Mouse (Mus musculus): ENCODE results near the gene Myh7b. TPM values are rescaled to one million over a fixed set of nuclear protein-coding genes. Genes with fewer than 3 reads are reported as not detected.

Gene Myh7b
- polyA plus RNA-seq, 1 experiment from 2014 or later: 0.52 TPM

DNA sequence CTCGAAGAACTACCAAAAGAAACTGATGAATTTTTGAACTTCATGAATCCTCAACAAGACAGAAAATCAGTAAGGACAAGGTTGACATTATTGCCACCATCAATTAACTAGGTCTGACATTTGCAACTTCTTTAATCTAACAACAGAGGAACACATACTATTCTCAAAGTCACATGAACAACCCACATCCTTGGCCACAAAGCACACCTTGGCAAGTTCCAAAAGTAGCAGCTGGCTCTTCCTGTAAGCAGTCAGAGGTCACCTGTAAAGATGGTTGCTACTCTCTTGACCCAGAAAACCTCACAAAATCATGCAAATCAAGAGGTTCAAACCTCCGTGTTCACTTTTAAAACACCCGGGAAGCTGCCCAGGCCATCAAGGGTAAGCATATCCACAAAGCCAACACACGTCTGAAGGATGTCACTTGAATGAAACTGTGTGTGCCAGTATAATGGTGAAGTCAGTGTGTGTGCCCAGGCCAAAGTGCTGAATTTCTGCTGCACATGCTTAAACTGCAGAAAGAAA is 68.6 kb downstream of the Myh7b start:
- ATAC-seq (ENCODE audit: low FRiP score): no peak
- no peaks in the 10 kb centered on the region for H3K36me3 ChIP-seq (ENCODE audit: control insufficient read depth, insufficient read depth, low read length)
- no peak overlapping the region for H3K4me3 ChIP-seq (ENCODE audit: low read depth, low read length)
- H3K9ac ChIP-seq (ENCODE audit: low read depth, low read length): no peak overlapping the region
- H3K4me1 ChIP-seq (replicated peaks; ENCODE audit: control insufficient read depth, insufficient read depth, low read length): no peaks in the 10 kb centered on the region
- H3K9me3 ChIP-seq (ENCODE audit: control insufficient read depth, low read length): no peaks in the 10 kb centered on the region
- 89% methylated on average over 4 of the region's 4 CpGs for WGBS
- DNase-seq (ENCODE audit: low spot score): no peak
- no peak overlapping the region for H3K27ac ChIP-seq (ENCODE audit: low read depth, low read length)
- H3K4me2 ChIP-seq (replicated peaks; ENCODE audit: low read depth, low read length): no peak overlapping the region
- no peaks in the 10 kb centered on the region for H3K27me3 ChIP-seq (ENCODE audit: control insufficient read depth, insufficient read depth, low read length)

DNA sequence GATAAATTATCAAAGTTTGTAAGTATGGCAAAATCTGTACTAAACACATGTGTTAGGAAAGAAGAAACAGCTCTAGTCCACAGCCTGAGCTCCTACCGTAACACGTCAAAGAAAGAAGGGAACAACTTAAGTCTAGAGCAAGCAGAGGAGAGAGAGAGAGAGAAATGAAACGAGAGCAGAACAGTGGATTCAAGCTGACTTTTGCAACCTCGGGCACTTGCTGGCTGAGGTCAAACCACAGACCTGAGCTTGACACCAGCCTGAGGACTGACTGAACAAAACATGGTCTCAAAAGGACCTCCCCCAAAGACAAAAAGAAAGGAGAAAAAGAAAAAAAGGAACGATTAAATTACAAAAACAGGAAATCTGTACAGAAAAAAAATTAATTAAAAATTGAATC is 69.6 kb downstream of the Myh7b start:
- WGBS: 74% methylated on average over 5 of the region's 5 CpGs
- H3K4me1 ChIP-seq (replicated peaks; ENCODE audit: control insufficient read depth, insufficient read depth, low read length): no peaks in the 10 kb centered on the region
- H3K4me2 ChIP-seq (replicated peaks; ENCODE audit: low read depth, low read length): no peak overlapping the region
- H3K9ac ChIP-seq (ENCODE audit: low read depth, low read length): no peak overlapping the region
- H3K27ac ChIP-seq (ENCODE audit: low read depth, low read length): no peak overlapping the region
- H3K9me3 ChIP-seq (ENCODE audit: control insufficient read depth, low read length): no peaks in the 10 kb centered on the region
- H3K36me3 ChIP-seq (ENCODE audit: control insufficient read depth, insufficient read depth, low read length): no peaks in the 10 kb centered on the region
- H3K4me3 ChIP-seq (ENCODE audit: low read depth, low read length): no peak overlapping the region
- no peaks in the 10 kb centered on the region for H3K27me3 ChIP-seq (ENCODE audit: control insufficient read depth, insufficient read depth, low read length)
- DNase-seq (ENCODE audit: low spot score) (no peak), ATAC-seq (ENCODE audit: low FRiP score) (no peak)

DNA sequence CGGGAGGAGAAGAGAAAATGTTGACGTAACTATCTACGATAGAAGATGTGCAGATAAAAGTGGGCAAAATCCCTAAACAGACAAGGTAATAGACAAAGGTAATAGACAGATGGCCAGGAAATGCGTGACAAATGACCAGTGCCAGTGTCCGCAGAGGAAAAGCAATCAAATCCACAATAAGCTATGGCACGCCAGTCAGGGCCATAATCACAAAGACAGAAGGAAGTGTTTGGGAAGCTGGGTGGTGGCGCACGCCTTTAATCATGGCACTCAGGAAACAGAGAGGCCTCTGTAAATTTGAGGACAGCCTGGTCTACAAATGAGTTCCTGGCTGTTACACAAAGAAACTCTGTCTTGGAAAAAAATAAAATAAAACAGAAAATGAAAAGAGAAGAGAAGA is 70.2 kb downstream of the Myh7b start:
- no peak for ATAC-seq (ENCODE audit: low FRiP score)

DNA sequence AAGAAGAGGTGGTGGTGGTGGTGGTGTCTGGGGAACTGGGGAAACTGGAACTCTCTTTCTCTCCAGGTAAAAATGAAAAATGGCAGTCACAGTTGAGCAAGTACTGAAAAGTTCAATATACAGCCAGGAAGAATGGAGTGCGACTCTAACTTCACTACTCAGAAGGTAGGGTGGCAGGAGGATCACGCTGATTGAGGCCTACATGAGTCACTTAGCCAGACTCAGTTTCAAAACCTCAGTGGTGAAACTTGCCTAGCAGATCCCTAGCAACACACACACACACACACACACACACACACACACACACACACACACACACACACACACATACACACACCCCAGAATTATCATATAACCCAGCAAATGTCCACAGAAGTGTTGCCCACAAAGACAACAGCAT is 70.9 kb downstream of the Myh7b start:
- Histone ChIP-seq H3K27me3 (ENCODE audit: control insufficient read depth, insufficient read depth, low read length) (no peaks in the 10 kb centered on the region), H3K4me1 (replicated peaks; ENCODE audit: control insufficient read depth, insufficient read depth, low read length) (no peaks in the 10 kb centered on the region), H3K4me3 (ENCODE audit: low read depth, low read length) (no peak overlapping the region), H3K4me2 (replicated peaks; ENCODE audit: low read depth, low read length) (no peak overlapping the region), H3K9ac (ENCODE audit: low read depth, low read length) (no peak overlapping the region), H3K27ac (ENCODE audit: low read depth, low read length) (no peak overlapping the region), H3K36me3 (ENCODE audit: control insufficient read depth, insufficient read depth, low read length) (no peaks in the 10 kb centered on the region), H3K9me3 (ENCODE audit: control insufficient read depth, low read length) (no peaks in the 10 kb centered on the region)
- DNase-seq (ENCODE audit: low spot score) (no peak), ATAC-seq (ENCODE audit: low FRiP score) (no peak)
- WGBS: 87% methylated on average over 2 of the region's 2 CpGs

More for the DNA sequence above, 70.2 kb downstream of the Myh7b start:
- Histone ChIP-seq H3K4me3 (ENCODE audit: low read depth, low read length) (no peak overlapping the region), H3K36me3 (ENCODE audit: control insufficient read depth, insufficient read depth, low read length) (no peaks in the 10 kb centered on the region), H3K27ac (ENCODE audit: low read depth, low read length) (no peak overlapping the region), H3K27me3 (ENCODE audit: control insufficient read depth, insufficient read depth, low read length) (no peaks in the 10 kb centered on the region), H3K9ac (ENCODE audit: low read depth, low read length) (no peak overlapping the region), H3K4me2 (replicated peaks; ENCODE audit: low read depth, low read length) (no peak overlapping the region), H3K9me3 (ENCODE audit: control insufficient read depth, low read length) (no peaks in the 10 kb centered on the region), H3K4me1 (replicated peaks; ENCODE audit: control insufficient read depth, insufficient read depth, low read length) (no peaks in the 10 kb centered on the region)
- DNase-seq (ENCODE audit: low spot score): no peak
- WGBS: 83% methylated on average over 8 of the region's 8 CpGs

- no peaks in the 10 kb centered on the region for H3K4me1 ChIP-seq (replicated peaks; ENCODE audit: control insufficient read depth, insufficient read depth, low read length)
- H3K9me3 ChIP-seq (ENCODE audit: control insufficient read depth, low read length): no peaks in the 10 kb centered on the region
- H3K4me2 ChIP-seq (replicated peaks; ENCODE audit: low read depth, low read length): no peak overlapping the region
- no peak for DNase-seq (ENCODE audit: low spot score)
- no peaks in the 10 kb centered on the region for H3K27me3 ChIP-seq (ENCODE audit: control insufficient read depth, insufficient read depth, low read length)
- H3K4me3 ChIP-seq (ENCODE audit: low read depth, low read length): no peak overlapping the region
- 73% methylated on average over 3 of the region's 3 CpGs for WGBS
- H3K27ac ChIP-seq (ENCODE audit: low read depth, low read length): no peak overlapping the region
- no peaks in the 10 kb centered on the region for H3K36me3 ChIP-seq (ENCODE audit: control insufficient read depth, insufficient read depth, low read length)
- ATAC-seq (ENCODE audit: low FRiP score): no peak
- H3K9ac ChIP-seq (ENCODE audit: low read depth, low read length): no peak overlapping the region
Measured at GRCm38 (mm10) chr2:155683137-155683536, 72.1 kb downstream of the Myh7b start.

- H3K4me2 ChIP-seq (replicated peaks; ENCODE audit: low read depth, low read length): no peak overlapping the region
- H3K4me3 ChIP-seq (ENCODE audit: low read depth, low read length): no peak overlapping the region
- H3K36me3 ChIP-seq (ENCODE audit: control insufficient read depth, insufficient read depth, low read length): no peaks in the 10 kb centered on the region
- H3K27ac ChIP-seq (ENCODE audit: low read depth, low read length): no peak overlapping the region
- ATAC-seq (ENCODE audit: low FRiP score) (no peak), DNase-seq (ENCODE audit: low spot score) (no peak)
- no peaks in the 10 kb centered on the region for H3K9me3 ChIP-seq (ENCODE audit: control insufficient read depth, low read length)
- no peak overlapping the region for H3K9ac ChIP-seq (ENCODE audit: low read depth, low read length)
- WGBS: 92% methylated on average over 5 of the region's 5 CpGs
- H3K4me1 ChIP-seq (replicated peaks; ENCODE audit: control insufficient read depth, insufficient read depth, low read length): no peaks in the 10 kb centered on the region
- no peaks in the 10 kb centered on the region for H3K27me3 ChIP-seq (ENCODE audit: control insufficient read depth, insufficient read depth, low read length)
Measured at GRCm38 (mm10) chr2:155683821-155684220, 72.8 kb downstream of the Myh7b start.

MicroRNA genes within 50 kb of the gene (microRNA counts, 519-probe panel; counts per million panel counts)
- not detected for microRNA mmu-miR-499

Other genes starting within 250 kb of the Myh7b start
- 66.1 and 80.9 TPM in 2 replicates for gene Trp53inp2, start 230.2 kb upstream of the Myh7b start, polyA plus RNA-seq (2014; fragmentation: Nextera tagmentation; extraction: Ambion mirVana)
- 29.5 and 34.8 TPM in 2 replicates for gene Ncoa6, start 137.3 kb upstream of the Myh7b start, polyA plus RNA-seq (2014; fragmentation: Nextera tagmentation; extraction: Ambion mirVana)
- gene Acss2, start 93.3 kb upstream of the Myh7b start, polyA plus RNA-seq (2014; fragmentation: Nextera tagmentation; extraction: Ambion mirVana): 23.3 and 24.1 TPM in 2 replicates
- gene Ggt7, start 93.0 kb upstream of the Myh7b start, polyA plus RNA-seq (2014; fragmentation: Nextera tagmentation; extraction: Ambion mirVana): 8.8 and 13.0 TPM in 2 replicates
- gene Gss, start 18.4 kb upstream of the Myh7b start, polyA plus RNA-seq (2014; fragmentation: Nextera tagmentation; extraction: Ambion mirVana): 14.7 and 15.9 TPM in 2 replicates
- 154 and 157 TPM in 2 replicates for gene Trpc4ap, start 81.2 kb downstream of the Myh7b start, polyA plus RNA-seq (2014; fragmentation: Nextera tagmentation; extraction: Ambion mirVana)
- gene Edem2, start 118.3 kb downstream of the Myh7b start, polyA plus RNA-seq (2014; fragmentation: Nextera tagmentation; extraction: Ambion mirVana): 36.0 and 37.4 TPM in 2 replicates
- gene Gm17581, start 124.7 kb downstream of the Myh7b start, polyA plus RNA-seq (2014; fragmentation: Nextera tagmentation; extraction: Ambion mirVana): not detected in 2 replicates
- gene Procr, start 139.9 kb downstream of the Myh7b start, polyA plus RNA-seq (2014; fragmentation: Nextera tagmentation; extraction: Ambion mirVana): 2.5 and 3.1 TPM in 2 replicates
- gene Mmp24, start 164.1 kb downstream of the Myh7b start, polyA plus RNA-seq (2014; fragmentation: Nextera tagmentation; extraction: Ambion mirVana): 3.2 and 3.4 TPM in 2 replicates
- 9.6 and 9.7 TPM in 2 replicates for gene BC029722, start 208.2 kb downstream of the Myh7b start, polyA plus RNA-seq (2014; fragmentation: Nextera tagmentation; extraction: Ambion mirVana)
- gene Eif6, start 215.7 kb downstream of the Myh7b start, polyA plus RNA-seq (2014; fragmentation: Nextera tagmentation; extraction: Ambion mirVana): 193 and 208 TPM in 2 replicates
- gene Fam83c, start 223.6 kb downstream of the Myh7b start, polyA plus RNA-seq (2014; fragmentation: Nextera tagmentation; extraction: Ambion mirVana): 0.19 and 0.20 TPM in 2 replicates